Mouse (Mus musculus): ENCODE measurements around the gene Hjurp.

Hjurp gene

DNA sequence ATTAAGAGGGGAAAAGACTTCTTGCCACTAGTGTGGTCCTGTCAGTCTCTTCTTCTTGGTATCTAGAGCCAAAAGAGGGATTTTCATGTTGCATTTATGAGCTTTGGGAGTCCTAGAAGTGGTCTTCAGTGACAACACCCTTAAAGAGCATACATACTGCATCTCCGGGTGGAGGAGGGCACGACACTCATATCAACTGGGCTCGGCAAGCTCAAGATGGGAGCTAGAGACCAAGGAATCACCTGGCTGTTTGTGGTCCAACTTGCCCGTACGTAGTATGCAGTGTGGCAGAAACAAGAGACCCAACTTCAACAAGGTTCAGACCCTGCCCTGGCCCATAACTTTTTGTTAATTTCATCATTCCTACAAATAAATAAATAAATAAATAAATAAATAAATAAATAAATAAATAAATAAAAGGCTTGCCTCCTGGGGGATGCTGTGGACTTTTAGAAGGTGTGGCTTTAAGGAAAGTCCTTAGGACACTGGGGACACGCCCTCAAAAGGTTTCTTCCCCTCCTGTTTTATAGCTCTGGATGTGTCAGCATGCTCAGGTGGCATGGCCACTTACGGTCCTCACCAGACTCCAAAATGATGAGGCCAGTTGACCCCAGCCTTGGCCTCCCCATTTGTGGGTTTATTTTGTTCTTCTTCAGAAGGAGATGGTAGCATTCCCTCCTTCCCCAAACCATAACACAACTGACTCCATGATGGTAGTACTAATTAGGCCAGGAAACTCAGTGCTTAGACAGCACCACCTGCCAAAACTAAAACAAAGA is 20.2 kb upstream of the Hjurp start:
- peak; percentile 2 for DNase-seq (ENCODE audit: inconsistent ontology term)

DNA sequence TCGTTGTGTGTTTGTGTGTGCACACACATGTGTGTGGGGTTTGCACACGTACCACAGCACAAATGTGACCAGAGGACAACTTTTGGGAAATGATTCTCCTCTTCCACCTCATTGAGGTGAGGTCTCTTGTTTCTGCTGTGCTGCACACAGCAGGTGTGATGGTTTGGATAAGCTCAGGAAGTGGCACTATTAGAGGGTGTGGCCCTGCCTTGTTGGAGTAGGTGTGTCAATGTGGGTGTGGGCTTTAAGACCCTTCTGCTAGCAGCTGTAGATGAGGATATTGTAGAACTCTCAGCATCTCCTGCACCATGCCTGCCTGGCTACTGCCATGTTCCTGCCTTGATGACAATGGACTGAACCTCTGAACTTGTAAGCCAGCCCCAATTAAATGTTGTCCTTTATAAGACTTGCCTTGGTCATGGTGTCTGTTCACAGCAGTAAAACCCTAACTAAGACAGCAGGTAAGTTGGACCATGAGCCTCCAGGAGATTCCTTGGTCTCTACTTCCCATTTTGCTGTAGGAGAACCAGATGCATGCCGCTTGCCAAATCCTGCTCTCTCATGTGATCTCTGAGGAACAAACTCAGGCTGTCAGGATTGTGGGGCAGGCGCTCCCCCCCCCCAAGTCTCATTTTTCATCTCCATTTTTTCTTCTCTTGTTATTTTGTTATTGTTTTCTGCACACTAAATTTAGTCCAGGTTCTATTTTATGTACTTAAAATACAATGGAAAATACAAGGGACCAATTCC is 18.9 kb upstream of the Hjurp start:
- no peak for DNase-seq (ENCODE audit: inconsistent ontology term)

DNA sequence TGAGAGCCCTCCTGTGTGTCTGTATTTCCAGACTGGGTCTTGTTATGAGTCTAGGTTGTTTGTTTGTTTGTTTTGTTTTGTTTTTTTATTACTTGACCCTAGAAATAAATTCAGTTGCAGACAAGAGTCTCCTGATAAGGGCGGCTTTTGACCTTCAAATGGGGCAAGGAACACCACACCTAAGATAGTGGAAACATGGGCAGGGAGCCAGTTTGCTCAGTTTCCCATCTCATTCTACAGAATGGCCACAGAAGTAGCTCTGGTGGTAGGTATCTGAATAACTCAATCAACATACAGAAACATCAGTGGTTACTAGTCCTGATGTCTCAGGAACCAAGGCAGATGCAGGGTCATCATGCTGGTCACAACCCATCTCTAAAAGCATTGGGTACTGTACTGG is 17.2 kb upstream of the Hjurp start:
- DNase-seq (ENCODE audit: inconsistent ontology term): no peak

DNA sequence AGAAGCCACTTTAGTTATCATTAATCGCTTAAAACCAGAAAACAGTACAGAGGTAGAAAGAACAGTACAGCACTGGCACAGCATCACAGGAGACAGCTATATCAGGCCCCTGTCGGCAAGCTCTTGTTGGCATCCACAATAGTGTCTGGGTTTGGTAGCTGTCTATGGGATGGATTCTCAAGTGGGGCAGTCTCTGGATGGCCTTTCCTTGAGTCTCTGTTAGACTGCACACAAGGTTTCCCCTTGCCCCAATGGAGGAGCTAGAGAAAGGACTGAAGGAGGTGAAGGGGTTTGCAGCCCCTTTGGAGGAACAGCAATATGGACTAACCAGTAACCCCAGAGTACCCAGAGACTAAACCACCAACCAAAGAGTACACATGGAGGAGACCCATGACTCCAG is 14.6 kb upstream of the Hjurp start:
- DNase-seq (ENCODE audit: inconsistent ontology term): no peak

DNA sequence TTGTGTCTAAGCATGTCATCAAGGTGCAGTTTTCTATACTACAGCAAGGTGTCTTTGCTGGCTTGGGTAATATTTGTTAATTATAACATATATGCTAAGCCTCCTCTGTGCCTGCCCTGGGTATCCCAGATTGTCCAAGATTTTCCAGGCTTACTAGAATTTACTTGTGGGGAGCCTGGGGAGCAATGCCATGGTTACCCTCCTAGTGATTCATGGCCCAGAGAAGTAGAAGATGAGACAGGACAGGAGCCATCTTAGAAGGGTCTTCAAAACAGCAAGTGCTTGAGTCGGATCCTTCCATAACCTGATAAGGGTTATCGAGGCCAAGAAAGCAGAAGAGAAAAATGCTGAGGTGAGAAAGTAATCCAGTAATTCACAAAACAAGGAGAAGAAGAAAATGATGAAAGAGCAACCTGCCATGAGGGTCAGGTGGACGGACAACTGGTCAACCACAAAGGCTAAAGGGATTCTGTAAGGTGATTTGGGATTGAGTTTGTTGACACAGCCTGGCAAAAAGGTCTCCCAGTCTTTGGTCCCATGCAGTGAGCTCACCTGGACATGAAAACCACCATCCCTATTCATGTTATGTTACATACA is 14.1 kb upstream of the Hjurp start:
- DNase-seq (ENCODE audit: inconsistent ontology term): no peak

DNA sequence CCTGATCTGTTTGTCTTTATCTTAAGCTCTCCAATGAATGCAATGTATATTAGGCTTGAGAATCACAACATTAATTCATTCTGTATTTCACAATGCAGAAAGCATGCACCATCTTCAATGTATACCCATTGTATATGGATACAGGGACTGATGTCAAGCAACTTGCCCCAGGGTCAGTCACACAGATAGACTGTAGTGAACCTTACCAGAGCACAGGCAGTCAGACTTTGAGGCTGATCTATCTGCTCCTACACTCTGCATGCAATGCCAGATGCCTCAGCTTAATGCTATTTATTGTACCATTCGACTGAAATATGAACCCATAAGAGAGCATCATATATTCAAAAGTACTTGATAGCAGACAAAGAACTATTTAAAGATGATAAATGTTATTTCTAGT is 13.1 kb upstream of the Hjurp start:
- no peak for DNase-seq (ENCODE audit: inconsistent ontology term)

DNA sequence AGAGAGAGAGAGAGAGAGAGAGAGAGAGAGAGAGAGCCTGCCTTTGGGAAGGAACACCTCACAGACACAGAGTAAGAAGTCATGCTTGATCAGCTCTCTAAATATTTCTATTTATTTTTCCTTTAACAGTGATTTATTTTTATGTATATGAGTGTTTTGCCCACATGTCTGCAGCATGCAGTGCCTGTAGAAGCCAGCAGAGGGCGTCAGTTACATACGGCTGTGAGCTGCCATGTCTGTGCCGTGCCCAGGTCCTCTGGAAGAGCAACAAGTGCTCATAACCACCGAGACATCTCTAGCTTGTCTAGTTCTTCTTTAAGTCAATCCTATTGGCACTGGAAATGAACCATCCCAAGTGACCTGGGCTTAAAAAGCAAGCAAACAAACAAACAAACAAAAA is 12.5 kb upstream of the Hjurp start:
- no peak for DNase-seq (ENCODE audit: inconsistent ontology term)

DNA sequence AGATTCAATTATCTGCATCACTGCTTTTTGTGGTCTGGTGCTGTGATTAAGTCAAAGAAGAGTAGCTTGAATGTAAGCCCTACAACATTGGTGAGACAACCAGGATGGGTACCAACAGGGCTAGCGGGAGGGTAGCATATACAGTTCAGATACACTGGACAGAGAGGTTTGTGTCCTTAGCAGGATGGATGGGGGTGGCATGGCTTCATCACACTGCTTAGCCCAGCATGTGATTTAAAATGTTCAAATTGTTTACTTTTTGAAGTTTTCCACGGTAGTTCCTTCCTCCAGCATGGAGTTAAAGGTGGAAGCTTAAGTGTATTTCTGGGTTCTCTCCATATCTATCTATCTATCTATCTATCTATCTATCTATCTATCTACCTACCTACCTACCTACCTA is 11.7 kb upstream of the Hjurp start:
- no peak for DNase-seq (ENCODE audit: inconsistent ontology term)

DNA sequence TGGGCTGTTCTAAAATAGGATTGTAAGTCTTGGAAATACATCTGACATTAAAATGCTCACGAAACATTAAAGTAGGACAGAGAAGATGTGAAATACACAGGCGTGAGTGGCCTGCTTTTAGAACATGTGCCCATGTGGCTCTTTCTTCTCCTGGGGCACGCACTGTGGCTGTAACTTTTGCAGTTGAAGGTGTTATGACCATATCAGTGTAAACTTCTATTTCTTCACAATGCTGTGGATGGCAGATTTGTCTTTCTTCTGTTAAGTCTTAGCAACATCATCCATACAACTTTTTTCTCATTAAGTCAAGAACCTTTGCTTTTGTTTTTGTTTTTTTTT is 11.3 kb upstream of the Hjurp start:
- no peak for DNase-seq (ENCODE audit: inconsistent ontology term)

DNA sequence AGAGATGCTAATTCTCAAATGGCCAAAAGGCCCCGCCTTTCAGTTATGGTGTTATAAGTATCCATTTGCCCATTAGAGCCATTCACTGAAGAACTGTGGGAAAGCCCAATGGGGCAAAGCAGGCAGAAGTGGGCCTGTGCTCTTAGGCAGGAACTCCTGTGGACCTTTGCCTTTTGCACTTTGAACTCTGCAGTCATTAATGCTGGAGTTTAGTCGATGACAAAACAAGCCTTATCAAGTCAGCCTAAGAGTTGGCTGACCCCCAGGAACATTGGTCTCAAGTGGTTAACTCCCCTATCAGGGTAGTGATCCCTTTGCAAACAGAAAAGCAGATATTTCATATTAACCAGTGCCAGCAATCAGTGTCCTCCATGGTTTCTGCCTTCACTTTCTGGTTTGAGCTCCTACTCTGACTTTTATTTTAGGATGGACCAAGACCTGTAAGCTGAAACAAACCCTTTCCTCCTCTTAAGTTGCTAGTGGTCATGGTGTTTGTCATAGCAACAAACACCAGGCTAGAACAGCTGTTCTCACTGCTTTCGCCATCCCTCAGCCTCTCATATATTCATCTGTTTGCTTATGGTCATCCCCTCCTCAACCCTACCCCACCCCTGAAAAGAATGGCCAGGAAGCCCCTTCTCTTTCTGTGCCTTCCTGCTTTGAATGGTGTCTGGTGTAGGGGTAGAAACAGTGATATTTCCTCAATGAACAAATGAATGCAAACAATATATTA is 10.8 kb upstream of the Hjurp start:
- no peak for DNase-seq (ENCODE audit: inconsistent ontology term)

DNA sequence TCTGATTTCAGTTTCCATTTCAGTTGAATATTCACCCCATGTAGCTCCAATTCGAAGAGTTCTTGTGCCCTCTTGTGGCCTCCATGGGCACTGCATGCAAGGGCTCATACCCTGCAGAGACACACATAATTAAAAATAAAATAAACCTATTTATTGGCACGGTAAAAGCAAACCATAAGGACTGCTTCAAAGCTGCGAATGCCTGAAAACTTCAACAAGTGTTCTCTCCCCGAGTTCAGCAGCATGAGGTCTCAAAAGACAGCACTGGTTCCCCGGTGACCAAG is 10.2 kb upstream of the Hjurp start:
- peak; percentile 71 for DNase-seq (ENCODE audit: inconsistent ontology term)

DNA sequence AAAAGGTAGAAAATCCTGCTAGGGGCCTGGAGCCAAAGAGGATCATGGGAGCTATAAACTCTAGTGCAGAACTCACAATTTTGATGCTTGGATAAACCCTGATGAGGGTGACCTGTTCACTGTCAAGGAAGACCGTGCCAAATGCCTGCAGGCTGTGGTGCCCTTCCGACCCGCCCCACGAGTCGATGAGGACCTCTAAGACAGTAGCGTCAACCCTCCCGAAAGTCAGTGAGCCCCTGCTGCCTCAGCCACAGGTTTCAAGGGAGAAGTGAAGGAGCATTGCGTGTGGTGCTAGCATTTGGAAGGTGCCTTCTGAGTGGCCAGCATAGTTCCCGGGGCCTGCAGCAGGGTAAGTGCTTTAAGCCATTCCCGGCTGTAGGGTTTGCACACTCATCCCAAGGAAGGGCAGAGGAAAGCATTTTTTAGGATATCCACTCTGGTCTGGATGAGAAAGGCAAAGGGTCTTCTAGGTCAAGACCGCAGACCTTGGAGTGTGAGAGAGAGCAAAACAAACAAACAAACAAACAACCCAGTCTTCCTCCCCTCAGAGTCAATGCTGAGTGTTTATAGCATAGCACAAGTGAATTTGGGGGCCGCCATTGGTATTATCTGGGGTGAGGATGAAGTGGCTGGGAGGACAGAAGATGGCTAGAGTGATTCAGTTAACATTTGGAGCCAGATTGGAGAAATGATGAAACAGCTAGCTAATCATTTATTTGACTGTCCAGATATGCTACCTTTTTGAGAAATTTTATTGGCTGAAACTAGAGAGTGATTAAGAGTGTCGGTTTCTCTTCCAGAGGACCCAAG is 9.7 kb upstream of the Hjurp start:
- no peak for DNase-seq (ENCODE audit: inconsistent ontology term)

DNA sequence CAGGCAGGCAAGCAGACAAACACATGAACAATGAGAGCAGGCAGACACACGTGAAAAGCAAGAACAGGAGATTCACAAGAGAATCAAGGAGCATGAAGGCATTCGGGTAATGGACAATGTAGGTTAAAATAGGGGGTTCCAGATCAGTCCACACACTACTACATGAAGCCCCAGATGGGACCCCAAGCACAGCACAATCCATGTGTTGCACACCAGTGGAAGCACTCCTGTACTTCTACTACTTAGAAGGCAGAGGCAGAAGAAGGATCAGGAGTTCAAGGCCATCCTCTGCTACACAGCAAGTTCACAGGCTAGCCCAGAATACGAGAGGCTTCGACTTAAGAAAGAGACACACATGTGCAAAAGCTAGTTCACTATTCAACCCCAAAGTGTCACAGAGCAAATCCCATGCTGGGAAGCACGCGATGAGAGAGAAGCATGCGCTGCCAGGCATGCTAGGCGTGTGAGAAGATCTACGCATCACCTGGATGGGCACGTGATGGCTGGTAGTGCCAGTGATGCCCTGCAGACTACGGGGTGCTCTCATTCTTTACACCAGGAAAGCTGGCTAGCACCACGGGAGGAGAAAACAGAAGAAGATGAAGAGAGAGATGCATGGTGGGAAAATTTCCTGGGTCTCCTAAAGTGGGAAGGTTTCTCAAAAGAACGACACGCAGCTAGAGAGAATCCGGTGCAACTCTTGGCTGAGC is 8.9 kb upstream of the Hjurp start:
- no peak for DNase-seq (ENCODE audit: inconsistent ontology term)

DNA sequence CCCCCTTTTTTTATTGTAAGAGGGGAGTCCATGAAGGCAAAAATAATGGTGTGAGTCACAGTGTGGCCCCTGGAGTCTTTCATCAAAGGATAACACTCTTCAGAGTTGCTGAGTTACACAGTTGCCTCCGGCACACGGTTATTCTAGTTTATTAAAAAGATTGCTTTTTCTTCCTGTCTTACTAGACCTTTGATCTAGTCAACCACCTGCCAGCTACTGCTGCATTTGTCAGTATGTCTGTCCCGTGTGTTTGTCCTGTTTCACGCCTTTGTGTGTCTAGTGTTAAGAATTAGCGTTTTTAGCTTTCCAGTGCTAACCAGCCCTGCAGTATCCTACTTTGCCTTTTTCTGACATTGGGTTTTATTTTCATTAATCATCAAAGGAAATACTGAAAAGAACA is 8.2 kb upstream of the Hjurp start:
- no peak for DNase-seq (ENCODE audit: inconsistent ontology term)

DNA sequence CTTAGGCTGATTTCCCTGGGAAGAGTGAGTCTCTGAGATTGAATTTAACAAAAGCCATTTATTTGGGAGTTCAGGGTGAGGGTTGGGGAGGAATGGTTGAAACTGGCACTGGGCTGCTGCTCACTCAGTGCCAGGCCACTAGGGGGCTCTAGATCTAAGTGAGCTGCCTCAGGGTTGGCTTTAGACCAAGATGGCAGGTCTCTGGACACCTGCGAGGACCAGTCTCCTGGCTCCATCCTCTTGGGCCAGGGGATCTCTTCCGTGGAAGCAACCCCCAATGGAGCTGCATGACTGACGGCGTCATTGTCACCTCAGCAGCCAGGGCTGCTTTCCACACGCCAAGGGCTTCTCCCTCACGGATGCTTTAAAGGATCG is 7.5 kb upstream of the Hjurp start:
- no peak for DNase-seq (ENCODE audit: inconsistent ontology term)

DNA sequence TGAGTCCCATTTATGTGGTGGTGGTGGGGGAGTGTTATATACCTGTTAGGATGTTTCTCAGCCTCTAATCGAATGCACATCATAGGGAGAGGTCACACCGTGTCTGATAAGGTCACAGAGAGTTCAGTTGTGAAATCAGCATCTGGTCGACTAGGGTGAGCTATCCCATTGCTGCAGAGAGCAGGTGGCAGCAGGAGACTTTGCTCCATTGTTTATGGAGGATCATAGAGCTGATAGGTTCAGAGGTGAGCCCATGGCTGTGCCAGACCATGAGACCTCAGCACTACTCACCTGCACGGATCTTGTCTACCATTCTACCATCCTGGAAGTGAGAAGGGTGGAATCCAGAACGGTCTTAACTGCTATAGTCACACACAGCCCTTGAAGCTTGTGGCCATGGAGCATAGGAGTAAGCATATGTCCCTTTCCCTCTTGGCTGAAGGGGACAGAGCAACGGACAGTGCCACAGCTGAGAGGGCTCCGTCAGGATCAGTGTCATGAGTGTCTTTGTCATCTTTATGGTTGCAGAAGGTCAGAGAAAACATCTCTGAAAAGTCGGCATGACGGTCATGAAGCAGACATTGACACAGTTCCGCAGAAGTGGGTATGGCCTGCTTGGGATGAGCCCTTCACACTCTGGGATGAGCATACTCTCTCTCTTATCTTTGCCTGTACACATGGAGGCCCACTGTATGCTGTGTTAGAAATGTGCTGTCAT is 7.0 kb upstream of the Hjurp start:
- no peak for DNase-seq (ENCODE audit: inconsistent ontology term)

DNA sequence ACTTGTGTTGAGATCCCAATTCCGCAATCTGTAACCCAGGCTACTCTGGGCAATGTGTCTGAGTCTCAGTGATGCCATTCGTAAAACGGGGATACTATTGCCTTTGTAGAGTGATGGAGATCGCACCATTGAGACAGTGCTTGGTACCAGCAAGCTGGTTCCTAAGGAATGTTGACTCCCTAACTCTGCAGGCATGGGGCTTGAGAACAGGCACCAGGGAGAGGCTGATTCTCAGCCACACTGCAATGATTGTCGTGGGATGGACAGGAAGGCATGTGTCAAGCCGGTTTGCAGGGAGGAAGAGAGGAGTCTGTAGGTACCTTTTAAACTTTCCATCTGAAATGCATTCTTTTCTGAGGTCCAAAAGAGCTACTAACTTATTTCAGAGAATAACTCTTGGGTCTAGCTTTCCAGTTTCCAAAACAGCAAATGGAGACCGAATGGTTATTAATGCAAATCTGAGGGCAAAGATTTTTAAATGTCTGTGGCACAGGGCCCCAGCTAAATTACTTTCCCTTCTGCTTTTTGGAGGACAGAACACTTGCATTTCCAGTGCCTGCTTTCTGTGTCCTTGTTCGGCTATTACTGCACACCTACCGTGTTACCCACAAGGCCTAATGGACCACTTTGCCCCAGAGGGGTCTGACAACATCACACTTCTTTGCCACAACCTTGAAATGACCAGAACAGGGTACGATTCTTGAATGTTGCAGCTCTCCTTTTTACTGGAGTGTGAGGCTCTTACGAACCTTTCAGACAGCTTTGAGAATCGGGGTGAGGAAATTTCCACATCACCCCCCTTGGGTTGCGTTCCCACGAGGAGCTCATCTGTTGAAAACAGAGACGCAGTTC is 6.2 kb upstream of the Hjurp start:
- DNase-seq (ENCODE audit: inconsistent ontology term): no peak

DNA sequence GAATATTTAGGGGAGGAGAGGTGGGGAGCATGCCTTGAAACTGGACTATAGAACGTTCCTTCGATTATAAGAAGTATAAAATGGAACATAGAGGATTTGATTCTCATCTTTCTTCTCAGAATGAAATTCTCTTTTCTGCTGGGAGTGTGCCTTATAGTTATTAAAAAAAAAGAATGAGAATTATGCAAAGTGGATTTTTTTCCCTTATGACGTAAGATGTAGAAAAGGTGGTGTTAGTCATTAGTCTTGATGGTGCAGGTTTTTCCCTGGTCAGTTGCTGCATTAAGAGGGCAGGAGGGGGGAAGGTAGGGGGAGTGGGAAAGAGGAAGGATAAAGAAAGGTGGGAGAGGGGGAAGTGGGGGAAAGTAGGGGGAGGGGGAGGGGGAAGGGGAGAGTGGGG is 4.9 kb upstream of the Hjurp start:
- DNase-seq (ENCODE audit: inconsistent ontology term): no peak

DNA sequence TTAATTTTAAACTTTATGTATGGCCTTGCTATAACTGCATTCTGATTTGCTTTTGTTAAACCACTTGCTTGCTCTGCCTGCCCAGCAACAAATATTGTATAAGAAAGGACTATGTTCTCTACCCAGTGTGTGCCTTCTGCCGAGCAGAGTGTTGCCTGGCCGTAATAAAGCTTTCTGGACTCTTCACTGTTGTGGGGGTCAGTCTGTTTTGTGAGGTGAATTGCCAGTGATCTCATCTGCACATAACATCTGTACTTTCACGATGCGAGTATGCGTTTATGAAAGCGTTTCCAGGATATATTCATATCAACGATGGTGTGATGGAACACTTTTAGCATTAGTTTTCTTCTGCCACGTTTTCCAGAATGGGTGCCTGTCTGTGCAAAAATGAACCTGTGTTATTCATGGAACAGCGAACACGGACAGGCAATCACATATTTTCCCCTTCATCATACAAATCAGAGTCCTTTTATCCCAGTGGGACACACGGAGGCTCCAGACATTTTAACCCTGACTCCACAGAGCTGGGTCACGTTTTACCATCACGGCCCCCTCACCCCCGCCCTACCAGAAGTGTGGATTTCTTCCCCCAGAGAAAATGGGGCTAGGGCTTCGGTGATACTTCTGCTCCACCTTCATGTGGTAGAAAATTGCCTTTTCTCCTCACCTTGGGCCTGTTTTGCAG is 2.7 kb upstream of the Hjurp start:
- no peak for DNase-seq (ENCODE audit: inconsistent ontology term)
